Mouse (Mus musculus) bone marrow, adult 2 months (tissue): Measurements from ENCODE around the gene Olfr600. TPM values are rescaled to one million over a fixed set of nuclear protein-coding genes. Genes with fewer than 3 reads are reported as not detected.
"Not testable (repeated sequence)": the region's sequence is repeated elsewhere in the genome, so short reads cannot be mapped to it uniquely, and the experiment has no call there.

Source experiments
- H3K27ac ChIP-seq: fragments of 200-500 bp; 2 replicates; pipeline ENCODE4 v1.5.1; 2012; ENCODE audit warnings: low read depth, mild to moderate bottlenecking, control low read depth, inconsistent platforms, low read length; ENCODE audit not compliant: control insufficient read depth, poor library complexity, insufficient read depth
- H3K4me1 ChIP-seq: fragments of 200-500 bp; 2 replicates; pipeline ENCODE4 v1.6.1; 2011; ENCODE audit warnings: low read length; ENCODE audit not compliant: control insufficient read depth, insufficient read depth
- H3K4me3 ChIP-seq: fragments of 200-500 bp; replicated peaks from 2 replicates; pipeline ENCODE3; 2011; ENCODE audit warnings: mild to moderate bottlenecking, low read depth, low read length, control low read depth; ENCODE audit not compliant: control insufficient read depth
- CTCF ChIP-seq: fragments of 200-500 bp; IDR thresholded peaks from 2 replicates; pipeline ENCODE4 v1.5.1; 2011; ENCODE audit warnings: low read length, control low read depth; ENCODE audit not compliant: control insufficient read depth, insufficient read depth
- POLR2A ChIP-seq: fragments of 200-500 bp; IDR thresholded peaks from 2 replicates; pipeline ENCODE4 v1.6.1; 2011; ENCODE audit warnings: low read depth, mild to moderate bottlenecking, control low read depth, low read length, borderline replicate concordance; ENCODE audit not compliant: control insufficient read depth
- WGBS: fragments of 180-500 bp; shearing (Covaris S2); methylation state at CpG from one replicate; pipeline ENCODE4 v1.1.7; 2018; 5-methylcytosine and 5-hydroxymethylcytosine counted together
- polyA plus RNA-seq: library from polyadenylated mRNA; stranded (reverse); fragments of >200 nt; gene quantifications from 2 replicates; pipeline ENCODE4 v1.2.4, GENCODE M21; 2011; ENCODE audit warnings: low replicate concordance; ENCODE audit not compliant: missing spikeins, insufficient read depth, insufficient read length

The Olfr600 gene
- polyA plus RNA-seq, result not detected in 2 replicates

GRCm38 (mm10) chr7:103349569-103349968 is at the start of gene Olfr600:
Gene Olfr600, minus strand, starts transcription at chr7:103349669.
- Histone ChIP-seq H3K4me1 (no peaks in the 10 kb centered on the region), H3K4me3 (no peak within 1 kb of the TSS), H3K27ac (no peak within 1 kb of the TSS)
- TF ChIP-seq CTCF (no peak), POLR2A (no peak)

GRCm38 (mm10) chr7:103398981-103399380 is 49.5 kb upstream of the Olfr600 start:
- 13% methylated on average over 1 of the region's 1 CpGs for WGBS
- H3K27ac ChIP-seq, result no peak overlapping the region
- TF ChIP-seq CTCF, result no peak
- no peak for TF ChIP-seq POLR2A
- H3K4me3 ChIP-seq, result no peak overlapping the region
- H3K4me1 ChIP-seq, result no peaks in the 10 kb centered on the region

- H3K4me1 ChIP-seq, result no peaks in the 10 kb centered on the region
- no peak overlapping the region for H3K27ac ChIP-seq
- H3K4me3 ChIP-seq, result no peak overlapping the region
- no peak for TF ChIP-seq CTCF
- no peak for TF ChIP-seq POLR2A
Observed at GRCm38 (mm10) chr7:103397758-103398157, 48.3 kb upstream of the Olfr600 start.

- Histone ChIP-seq H3K27ac (no peak within 1 kb of the TSS), H3K4me3 (no peak within 1 kb of the TSS), H3K4me1 (no peaks in the 10 kb centered on the region)
- TF ChIP-seq CTCF, result no peak
- no peak for TF ChIP-seq POLR2A
Observed at GRCm38 (mm10) chr7:103386077-103386476, 36.6 kb upstream of the Olfr600 start, which contains the start of gene Olfr603. Gene Olfr603, minus strand, starts transcription at chr7:103386177.

GRCm38 (mm10) chr7:103362555-103362954 is 13.1 kb upstream of the Olfr600 start, which contains the start of gene Olfr601:
Gene Olfr601, minus strand, starts transcription at chr7:103362655.
- TF ChIP-seq POLR2A, result no peak
- TF ChIP-seq CTCF, result no peak
- H3K4me3 ChIP-seq, result no peak within 1 kb of the TSS
- 77% methylated on average over 1 of the region's 1 CpGs for WGBS

GRCm38 (mm10) chr7:103335617-103336016 is 13.9 kb downstream of the Olfr600 start, which contains the start of gene Olfr599:
Gene Olfr599, plus strand, starts transcription at chr7:103335917.
- Histone ChIP-seq H3K27ac (no peak within 1 kb of the TSS), H3K4me3 (no peak within 1 kb of the TSS), H3K4me1 (no peaks in the 10 kb centered on the region)
- TF ChIP-seq CTCF (no peak), POLR2A (no peak)
- 83% methylated on average over 1 of the region's 1 CpGs for WGBS

More at GRCm38 (mm10) chr7:103362555-103362954, 13.1 kb upstream of the Olfr600 start, which contains the start of gene Olfr601:
- Histone ChIP-seq H3K27ac (no peak within 1 kb of the TSS), H3K4me1 (no peaks in the 10 kb centered on the region)

- Histone ChIP-seq H3K27ac (no peak within 1 kb of the TSS), H3K4me3 (no peak within 1 kb of the TSS), H3K4me1 (no peaks in the 10 kb centered on the region)
- TF ChIP-seq CTCF (no peak), POLR2A (no peak)
Observed at GRCm38 (mm10) chr7:103323268-103323667, 26.2 kb downstream of the Olfr600 start, which contains the start of gene Olfr598. Gene Olfr598, plus strand, starts transcription at chr7:103323568.

GRCm38 (mm10) chr7:103316015-103316414 is 33.5 kb downstream of the Olfr600 start, which contains the start of gene Olfr597:
Gene Olfr597, plus strand, starts transcription at chr7:103316315.
- H3K27ac ChIP-seq, H3K4me3 ChIP-seq, H3K4me1 ChIP-seq: not testable (repeated sequence)
- 81% methylated on average over 2 of the region's 2 CpGs for WGBS

- H3K27ac ChIP-seq, H3K4me1 ChIP-seq, H3K4me3 ChIP-seq: not testable (repeated sequence)
- WGBS, result 76% methylated on average over 2 of the region's 2 CpGs
Observed at GRCm38 (mm10) chr7:103305348-103305747, 44.1 kb downstream of the Olfr600 start, which contains the start of gene Olfr596. Gene Olfr596, plus strand, starts transcription at chr7:103305648.

Other genes with a start within 250 kb of the Olfr600 start
- not detected in 2 replicates for gene Olfr586, start 224.0 kb downstream of the Olfr600 start, polyA plus RNA-seq
- not detected in 2 replicates for gene Olfr588-ps1, start 208.8 kb downstream of the Olfr600 start, polyA plus RNA-seq
- not detected in 2 replicates for gene Olfr589, start 193.3 kb downstream of the Olfr600 start, polyA plus RNA-seq
- not detected in 2 replicates for gene Olfr591, start 171.3 kb downstream of the Olfr600 start, polyA plus RNA-seq
- not detected in 2 replicates for gene Olfr592, start 164.9 kb downstream of the Olfr600 start, polyA plus RNA-seq
- gene Olfr593, start 137.8 kb downstream of the Olfr600 start, polyA plus RNA-seq, result not detected in 2 replicates
- not detected in 2 replicates for gene Olfr594, start 132.7 kb downstream of the Olfr600 start, polyA plus RNA-seq
- gene Usp17ld, start 97.2 kb downstream of the Olfr600 start, polyA plus RNA-seq, result not detected in 2 replicates
- not detected in 2 replicates for gene Olfr596, start 44.0 kb downstream of the Olfr600 start, polyA plus RNA-seq
- gene Olfr597, start 33.4 kb downstream of the Olfr600 start, polyA plus RNA-seq, result not detected in 2 replicates
- not detected in 2 replicates for gene Olfr598, start 26.1 kb downstream of the Olfr600 start, polyA plus RNA-seq
- not detected in 2 replicates for gene Olfr599, start 13.8 kb downstream of the Olfr600 start, polyA plus RNA-seq
- not detected in 2 replicates for gene Olfr601, start 13.0 kb upstream of the Olfr600 start, polyA plus RNA-seq
- gene Olfr603, start 36.5 kb upstream of the Olfr600 start, polyA plus RNA-seq, result not detected in 2 replicates
- not detected in 2 replicates for gene Usp17lc, start 65.4 kb upstream of the Olfr600 start, polyA plus RNA-seq
- not detected in 2 replicates for gene Olfr605, start 95.8 kb upstream of the Olfr600 start, polyA plus RNA-seq
- not detected in 2 replicates for gene Olfr606, start 99.4 kb upstream of the Olfr600 start, polyA plus RNA-seq
- 0.70 TPM in 1 of 2 replicates, not detected in the other for gene Olfr607, start 114.5 kb upstream of the Olfr600 start, polyA plus RNA-seq
- gene Olfr608, start 120.2 kb upstream of the Olfr600 start, polyA plus RNA-seq, result not detected in 2 replicates
- gene Olfr609, start 148.4 kb upstream of the Olfr600 start, polyA plus RNA-seq, result not detected in 2 replicates
- not detected in 2 replicates for gene Olfr610, start 162.5 kb upstream of the Olfr600 start, polyA plus RNA-seq
- not detected in 2 replicates for gene Olfr611, start 171.2 kb upstream of the Olfr600 start, polyA plus RNA-seq
- gene Olfr612, start 193.0 kb upstream of the Olfr600 start, polyA plus RNA-seq, result not detected in 2 replicates
- gene Olfr613, start 198.4 kb upstream of the Olfr600 start, polyA plus RNA-seq, result not detected in 2 replicates
- not detected in 2 replicates for gene Olfr615, start 206.4 kb upstream of the Olfr600 start, polyA plus RNA-seq
- gene Olfr616, start 219.5 kb upstream of the Olfr600 start, polyA plus RNA-seq, result not detected in 2 replicates
- not detected in 2 replicates for gene Olfr617, start 223.4 kb upstream of the Olfr600 start, polyA plus RNA-seq
- gene Olfr618, start 240.4 kb upstream of the Olfr600 start, polyA plus RNA-seq, result not detected in 2 replicates